Mouse (Mus musculus): ENCODE data around the gene Ppp1r12c. TPM values are rescaled to one million over a fixed set of nuclear protein-coding genes. Genes with fewer than 3 reads are reported as not detected.

Gene Ppp1r12c
- total RNA-seq, 2 experiments from 2014 or later = 74.0 to 84.4 TPM

DNA sequence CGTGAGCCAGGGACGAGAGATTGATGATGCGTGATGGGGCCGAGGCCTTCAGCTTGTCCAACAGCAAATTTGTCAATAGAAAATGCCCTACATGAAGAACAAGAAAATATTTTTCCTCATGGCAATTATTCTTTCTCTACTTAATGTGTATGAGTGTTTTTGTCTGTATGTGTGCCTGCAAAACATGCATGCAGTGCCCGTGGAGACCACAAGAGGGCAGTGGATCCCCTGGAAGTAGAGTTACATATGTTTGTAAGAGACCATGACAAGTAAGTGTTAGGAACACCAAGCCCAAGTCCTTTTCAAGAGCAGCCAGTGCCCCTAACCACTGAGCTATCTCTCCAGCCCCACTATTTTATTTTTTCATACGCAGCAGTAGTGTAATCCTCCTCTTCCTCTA is 69.9 kb downstream of the Ppp1r12c start:
- DNase-seq = peak; percentile 84

Small RNA genes lying within 50 kb of the gene (microRNA-seq; reads per million reads assigned to microRNA genes)
- gene Gm24605 = not detected

Other genes starting within 250 kb of the Ppp1r12c start
- under 1 TPM; 0.24 to 0.39 TPM for gene Ncr1, start 164.0 kb downstream of the Ppp1r12c start, total RNA-seq (2021)
- gene Gp6, start 103.9 kb downstream of the Ppp1r12c start, total RNA-seq (2021) = under 1 TPM; 0.12 to 0.18 TPM
- gene Rdh13, start 56.0 kb downstream of the Ppp1r12c start, total RNA-seq (2021) = 10 to 100 TPM; 30.9 to 38.2 TPM
- gene Eps8l1, start 41.0 kb downstream of the Ppp1r12c start, total RNA-seq (2021) = 1 to 10 TPM; 2.1 to 7.1 TPM
- 10 to 100 TPM; 17.3 to 93.6 TPM for gene Tnnt1, start 14.7 kb upstream of the Ppp1r12c start, total RNA-seq (2021)
- gene Tnni3, start 22.5 kb upstream of the Ppp1r12c start, total RNA-seq (2021) = 1 to 10 TPM in 1 of 2 experiments, under 1 TPM in 1; 0.78 to 1.3 TPM
- gene Dnaaf3, start 30.8 kb upstream of the Ppp1r12c start, total RNA-seq (2021) = 1 to 10 TPM in 1 of 2 experiments, under 1 TPM in 1; 0.60 to 1.1 TPM
- 10 to 100 TPM in 1 of 2 experiments, 1 to 10 TPM in 1; 9.5 to 12.7 TPM for gene Syt5, start 45.9 kb upstream of the Ppp1r12c start, total RNA-seq (2021)
- not detected for gene Ptprh, start 102.4 kb upstream of the Ppp1r12c start, total RNA-seq (2021)
- gene Tmem86b, start 129.7 kb upstream of the Ppp1r12c start, total RNA-seq (2021) = 10 to 100 TPM; 12.7 to 14.7 TPM
- gene Ppp6r1, start 157.3 kb upstream of the Ppp1r12c start, total RNA-seq (2021) = 10 to 100 TPM; 74.0 to 83.3 TPM
- gene Hspbp1, start 183.4 kb upstream of the Ppp1r12c start, total RNA-seq (2021) = 10 to 100 TPM; 36.1 to 36.7 TPM
- gene Brsk1, start 188.9 kb upstream of the Ppp1r12c start, total RNA-seq (2021) = 10 to 100 TPM in 1 of 2 experiments, 1 to 10 TPM in 1; 7.5 to 11.8 TPM
- gene Tmem150b, start 223.6 kb upstream of the Ppp1r12c start, total RNA-seq (2021) = under 1 TPM; 0.21 to 0.27 TPM
- gene Kmt5c, start 238.4 kb upstream of the Ppp1r12c start, total RNA-seq (2021) = 10 to 100 TPM; 54.5 to 98.2 TPM

Measured in adrenal gland, postnatal 10 days (tissue).